Mouse (Mus musculus) heart, postnatal 36 days (tissue): ENCODE data around the gene Clasp1. TPM values are rescaled to one million over a fixed set of nuclear protein-coding genes. Genes with fewer than 3 reads are reported as not detected.
"Not testable (repeated sequence)": the region's sequence is repeated elsewhere in the genome, so short reads cannot be mapped to it uniquely, and the experiment has no call there.

ENCODE experiments used
- DNase-seq, 2 experiments: peaks; one replicate each; pipeline ENCODE4 v3.0.0; 2021 to 2022
- intact Hi-C: fragments of 180-260 bp; cut with DNase I; formaldehyde crosslinking; loops from one replicate; pipeline ENCODE4 v1.15.1; 2025
- total RNA-seq, 2 experiments: library from RNA; stranded (reverse); gene quantifications; 2 replicates each; pipeline ENCODE4 v1.2.3; 2021

The Clasp1 gene
- total RNA-seq, 2 experiments from 2014 or later, result 268 to 335 TPM

- DNase-seq, result no peak
- intact Hi-C loops, result no loop called here
Observed at GRCm38 (mm10) chr1:118554961-118555360, 166.1 kb downstream of the Clasp1 start.

- DNase-seq, result no peak
- intact Hi-C loops, result no loop called here
Observed at GRCm38 (mm10) chr1:118559716-118560115, 170.9 kb downstream of the Clasp1 start.

- intact Hi-C loops, result loop anchor here (2.0 kb wide), 1 partner anchor 194 kb away; no protein-coding TSS in a partner anchor
Observed at GRCm38 (mm10) chr1:118564561-118564960, 175.7 kb downstream of the Clasp1 start.

GRCm38 (mm10) chr1:118567659-118568058, 178.8 kb downstream of the Clasp1 start:
- intact Hi-C loops, result no loop called here
- DNase-seq, result no peak

More at GRCm38 (mm10) chr1:118564561-118564960, 175.7 kb downstream of the Clasp1 start:
- DNase-seq, result no peak

- intact Hi-C loops, result no loop called here
- DNase-seq, result no peak
Observed at GRCm38 (mm10) chr1:118580174-118580702, 191.4 kb downstream of the Clasp1 start.

GRCm38 (mm10) chr1:118581179-118581578, 192.3 kb downstream of the Clasp1 start:
- DNase-seq, result no peak
- intact Hi-C loops, result no loop called here

- no peak for DNase-seq
- intact Hi-C loops, result no loop called here
Observed at GRCm38 (mm10) chr1:118589721-118590120, 200.9 kb downstream of the Clasp1 start.

- peak in 1 of 2 experiments; percentile 32 for DNase-seq
- intact Hi-C loops, result no loop called here
Observed at GRCm38 (mm10) chr1:118592933-118593332, 204.1 kb downstream of the Clasp1 start.

- no peak for DNase-seq
- intact Hi-C loops, result no loop called here
Observed at GRCm38 (mm10) chr1:118595395-118595794, 206.5 kb downstream of the Clasp1 start.

- intact Hi-C loops, result no loop called here
- DNase-seq, result no peak
Observed at GRCm38 (mm10) chr1:118597475-118598213, 208.8 kb downstream of the Clasp1 start.

GRCm38 (mm10) chr1:118598339-118598738, 209.5 kb downstream of the Clasp1 start:
- DNase-seq, result no peak
- intact Hi-C loops, result no loop called here

GRCm38 (mm10) chr1:118613631-118614183, 224.8 kb downstream of the Clasp1 start:
- intact Hi-C loops, result no loop called here
- no peak for DNase-seq

GRCm38 (mm10) chr1:118621055-118621454, 232.2 kb downstream of the Clasp1 start:
- DNase-seq, intact Hi-C loops: not testable (repeated sequence)

- intact Hi-C loops, result no loop called here
Observed at GRCm38 (mm10) chr1:118622857-118623256, 234.0 kb downstream of the Clasp1 start.

GRCm38 (mm10) chr1:118625461-118625860, 236.6 kb downstream of the Clasp1 start:
- intact Hi-C loops, result loop anchor here (5.0 kb wide), 1 partner anchor 132 kb away; no protein-coding TSS in a partner anchor
- DNase-seq, result no peak

More at GRCm38 (mm10) chr1:118622857-118623256, 234.0 kb downstream of the Clasp1 start:
- DNase-seq, result no peak

GRCm38 (mm10) chr1:118625921-118626320, 237.1 kb downstream of the Clasp1 start:
- intact Hi-C loops, result loop anchor here (5.0 kb wide), 1 partner anchor 131 kb away; no protein-coding TSS in a partner anchor
- DNase-seq, result no peak

GRCm38 (mm10) chr1:118626452-118626851, 237.6 kb downstream of the Clasp1 start:
- intact Hi-C loops, result loop anchor here (5.0 kb wide), 1 partner anchor 131 kb away; no protein-coding TSS in a partner anchor

GRCm38 (mm10) chr1:118627781-118628464, 239.1 kb downstream of the Clasp1 start, which contains the start of gene Tfcp2l1:
Tfcp2l1 (plus strand) TSS chr1:118627945.
- peak; percentile 65 to 69 for DNase-seq
- intact Hi-C loops, result loop anchor here (5.0 kb wide), 1 partner anchor 129 kb away; no protein-coding TSS in a partner anchor

More at GRCm38 (mm10) chr1:118626452-118626851, 237.6 kb downstream of the Clasp1 start:
- no peak for DNase-seq

GRCm38 (mm10) chr1:118633415-118633980, 244.6 kb downstream of the Clasp1 start:
- intact Hi-C loops, result no loop called here

GRCm38 (mm10) chr1:118642296-118642999, 253.6 kb downstream of the Clasp1 start:
- no peak for DNase-seq
- intact Hi-C loops, result no loop called here

More at GRCm38 (mm10) chr1:118633415-118633980, 244.6 kb downstream of the Clasp1 start:
- DNase-seq, result no peak
